Mouse (Mus musculus) heart, adult 2 months (tissue): ENCODE measurements at regions not wholly inside any gene's neighbourhood (a gene's known extent, or its start where the extent isn't known, plus 50 kb on each side); places are given as distances from the start of the nearest gene placed in this dataset.

Experiments
- DNase-seq, 2 experiments: peaks; one replicate each; pipeline ENCODE4 v3.0.0; 2021
- H3K27ac ChIP-seq: fragments of 200-600 bp; 2 replicates; pipeline ENCODE4 v1.8.1; 2022
- H3K27me3 ChIP-seq: fragments of 200-500 bp; 2 replicates; pipeline ENCODE4 v1.6.1; 2012; ENCODE audit warnings: mild to moderate bottlenecking, low read length, inconsistent platforms, mixed read lengths; ENCODE audit not compliant: control insufficient read depth, insufficient read depth
- H3K36me3 ChIP-seq: fragments of 200-500 bp; 2 replicates; pipeline ENCODE4 v1.6.1; 2012; ENCODE audit warnings: low read length, inconsistent platforms; ENCODE audit not compliant: control insufficient read depth, insufficient read depth
- H3K4me1 ChIP-seq: fragments of 200-500 bp; 2 replicates; pipeline ENCODE4 v1.6.1; 2011; ENCODE audit warnings: low read length; ENCODE audit not compliant: control insufficient read depth, insufficient read depth
- H3K4me3 ChIP-seq: fragments of 200-600 bp; 2 replicates; pipeline ENCODE4 v1.8.1; 2022
- H3K79me2 ChIP-seq: fragments of 200-500 bp; replicated peaks from 2 replicates; pipeline ENCODE4 v1.6.1; 2012; ENCODE audit warnings: mild to moderate bottlenecking, inconsistent platforms, low read length, moderate library complexity, mixed read lengths; ENCODE audit not compliant: control insufficient read depth, insufficient read depth
- H3K9ac ChIP-seq: fragments of 200-500 bp; 2 replicates; pipeline ENCODE4 v1.6.1; 2012; ENCODE audit warnings: low read depth, mild to moderate bottlenecking, control low read depth, inconsistent platforms, low read length, mixed read lengths
- CTCF ChIP-seq: fragments of 200-600 bp; IDR thresholded peaks from 2 replicates; pipeline ENCODE4 v1.8.1; 2022; ENCODE audit warnings: antibody characterized with exemption, mild to moderate bottlenecking, moderate library complexity
- EP300 ChIP-seq: fragments of 200-500 bp; IDR thresholded peaks from 2 replicates; pipeline ENCODE4 v1.6.1; 2011; ENCODE audit warnings: low read depth, low read length, control low read depth; ENCODE audit not compliant: insufficient read depth
- POLR2A ChIP-seq: fragments of 200-500 bp; IDR thresholded peaks from 2 replicates; pipeline ENCODE4 v1.6.1; 2011; ENCODE audit warnings: mild to moderate bottlenecking, low read depth, low read length, control low read depth; ENCODE audit not compliant: insufficient read depth
- WGBS: fragments of 180-500 bp; shearing (Covaris S2); methylation state at CpG from one replicate; pipeline ENCODE4 v1.1.7; 2018; 5-methylcytosine and 5-hydroxymethylcytosine counted together
- intact Hi-C: fragments of 180-260 bp; cut with DNase I; formaldehyde crosslinking; loops from one replicate; pipeline ENCODE4 v1.15.1; 2025

- H3K9ac ChIP-seq: no peak overlapping the region
- H3K4me1 ChIP-seq: no peaks in the 10 kb centered on the region
- intact Hi-C loops: no loop called here
- DNase-seq: no peak
- no peaks in the 10 kb centered on the region for H3K27me3 ChIP-seq
- H3K79me2 ChIP-seq: no peaks in the 10 kb centered on the region
- H3K36me3 ChIP-seq: no peaks in the 10 kb centered on the region
- no peak overlapping the region for H3K27ac ChIP-seq
- WGBS: 62% methylated on average over 5 of the region's 5 CpGs
- no peak for TF ChIP-seq CTCF
- no peak for TF ChIP-seq POLR2A
- no peak for TF ChIP-seq EP300
- H3K4me3 ChIP-seq: no peak overlapping the region
Measured at GRCm38 (mm10) chr14:48841278-48841677, 167.7 kb upstream of the Otx2 start.

- WGBS: 66% methylated on average over 6 of the region's 6 CpGs
- no peaks in the 10 kb centered on the region for H3K4me1 ChIP-seq
- no peak overlapping the region for H3K9ac ChIP-seq
- no peaks in the 10 kb centered on the region for H3K79me2 ChIP-seq
- TF ChIP-seq CTCF (no peak), EP300 (no peak), POLR2A (no peak)
- no peak overlapping the region for H3K27ac ChIP-seq
- intact Hi-C loops: no loop called here
- H3K36me3 ChIP-seq: no peaks in the 10 kb centered on the region
- H3K4me3 ChIP-seq: no peak overlapping the region
- DNase-seq: no peak
- no peaks in the 10 kb centered on the region for H3K27me3 ChIP-seq
Measured at GRCm38 (mm10) chr14:48837181-48837580, 163.6 kb upstream of the Otx2 start.

GRCm38 (mm10) chr14:48836071-48836470 is 162.5 kb upstream of the Otx2 start:
- no peaks in the 10 kb centered on the region for H3K27me3 ChIP-seq
- no peaks in the 10 kb centered on the region for H3K79me2 ChIP-seq
- no peak overlapping the region for H3K27ac ChIP-seq
- DNase-seq: no peak
- intact Hi-C loops: no loop called here
- WGBS: 77% methylated on average over 2 of the region's 2 CpGs
- H3K4me3 ChIP-seq: no peak overlapping the region
- H3K36me3 ChIP-seq: no peaks in the 10 kb centered on the region
- no peak overlapping the region for H3K9ac ChIP-seq
- TF ChIP-seq CTCF (no peak), EP300 (no peak), POLR2A (no peak)
- H3K4me1 ChIP-seq: no peaks in the 10 kb centered on the region

GRCm38 (mm10) chr14:48834416-48834815 is 160.8 kb upstream of the Otx2 start:
- intact Hi-C loops: no loop called here
- TF ChIP-seq CTCF: no peak
- no peak for TF ChIP-seq POLR2A
- TF ChIP-seq EP300: no peak
- H3K27me3 ChIP-seq: no peaks in the 10 kb centered on the region
- no peaks in the 10 kb centered on the region for H3K4me1 ChIP-seq
- no peak for DNase-seq
- no peak overlapping the region for H3K27ac ChIP-seq
- WGBS: 91% methylated on average over 2 of the region's 2 CpGs
- no peaks in the 10 kb centered on the region for H3K79me2 ChIP-seq
- H3K4me3 ChIP-seq: no peak overlapping the region
- H3K36me3 ChIP-seq: no peaks in the 10 kb centered on the region
- H3K9ac ChIP-seq: no peak overlapping the region

- 56% methylated on average over 5 of the region's 5 CpGs for WGBS
- intact Hi-C loops: no loop called here
Measured at GRCm38 (mm10) chr14:48826421-48826820, 152.8 kb upstream of the Otx2 start.

GRCm38 (mm10) chr14:48824375-48824774 is 150.8 kb upstream of the Otx2 start:
- no peak for DNase-seq
- H3K4me3 ChIP-seq: no peak overlapping the region
- no peak overlapping the region for H3K27ac ChIP-seq
- H3K36me3 ChIP-seq: no peaks in the 10 kb centered on the region
- H3K4me1 ChIP-seq: no peaks in the 10 kb centered on the region
- TF ChIP-seq POLR2A (no peak), CTCF (no peak), EP300 (no peak)
- no peak overlapping the region for H3K9ac ChIP-seq
- intact Hi-C loops: no loop called here
- 47% methylated on average over 3 of the region's 3 CpGs for WGBS
- H3K27me3 ChIP-seq: no peaks in the 10 kb centered on the region
- no peaks in the 10 kb centered on the region for H3K79me2 ChIP-seq

More at GRCm38 (mm10) chr14:48826421-48826820, 152.8 kb upstream of the Otx2 start:
- TF ChIP-seq CTCF (no peak), EP300 (no peak), POLR2A (no peak)
- no peak overlapping the region for H3K4me3 ChIP-seq
- H3K79me2 ChIP-seq: no peaks in the 10 kb centered on the region
- no peaks in the 10 kb centered on the region for H3K36me3 ChIP-seq
- no peak for DNase-seq
- H3K9ac ChIP-seq: no peak overlapping the region
- H3K27ac ChIP-seq: no peak overlapping the region
- no peaks in the 10 kb centered on the region for H3K4me1 ChIP-seq
- no peaks in the 10 kb centered on the region for H3K27me3 ChIP-seq
